Mouse (Mus musculus) ES-E14 (cell line): ENCODE measurements at regions not wholly inside any gene's neighbourhood (a gene's known extent, or its start where the extent isn't known, plus 50 kb on each side); places are given as distances from the start of the nearest gene placed in this dataset.
A peak's percentile ranks its signal among the peaks of the same experiment; 100 is the strongest.
"Not testable (repeated sequence)": the region's sequence is repeated elsewhere in the genome, so short reads cannot be mapped to it uniquely, and the experiment has no call there.

Experiments used
- DNase-seq: peaks from one replicate; pipeline ENCODE4 v3.0.0-alpha.2; 2013; ENCODE audit warnings: low read depth, low spot score
- H3K27ac ChIP-seq: 2 replicates; pipeline ENCODE4 v1.5.1; 2012; ENCODE audit warnings: low read depth, mild to moderate bottlenecking, low read length, moderate library complexity, mixed read lengths; ENCODE audit not compliant: poor library complexity, insufficient read depth, severe bottlenecking
- H3K36me3 ChIP-seq: 2 replicates; pipeline ENCODE4 v1.6.1; 2012; ENCODE audit warnings: mild to moderate bottlenecking, low read length, moderate library complexity, mixed read lengths; ENCODE audit not compliant: control insufficient read depth, poor library complexity, insufficient read depth, severe bottlenecking
- H3K4me1 ChIP-seq, 2 experiments: fragments of 150-350 bp in 1 of 2; sonication (generic) in 1 of 2; 2 replicates each; pipeline ENCODE4 v1.6.1; 2012; ENCODE audit warnings: low read length in 2 of 2, mild to moderate bottlenecking in 1 of 2, mixed read lengths in 1 of 2; ENCODE audit not compliant: control insufficient read depth in 2 of 2, insufficient read depth in 2 of 2, poor library complexity in 1 of 2
- H3K4me3 ChIP-seq, 2 experiments: fragments of 150-350 bp in 1 of 2; sonication (generic) in 1 of 2; 2 replicates each; pipeline ENCODE4 v1.5.1; 2012; ENCODE audit warnings: low read length in 2 of 2, low read depth in 1 of 2, mild to moderate bottlenecking in 1 of 2, mixed read lengths in 1 of 2; ENCODE audit not compliant: insufficient read depth in 1 of 2, poor library complexity in 1 of 2, severe bottlenecking in 1 of 2
- H3K9ac ChIP-seq: 2 replicates; pipeline ENCODE4 v1.6.1; 2012; ENCODE audit warnings: low read depth, mild to moderate bottlenecking, low read length, mixed read lengths; ENCODE audit not compliant: poor library complexity, insufficient read depth, severe bottlenecking
- H3K9me3 ChIP-seq: fragments of 150-350 bp; sonication (generic); 2 replicates; pipeline ENCODE4 v1.6.1; 2012; ENCODE audit warnings: low read depth, mild to moderate bottlenecking, low read length; ENCODE audit not compliant: control insufficient read depth, insufficient read depth
- CHD2 ChIP-seq: IDR thresholded peaks from 2 replicates; pipeline ENCODE4 v1.6.1; 2014; ENCODE audit warnings: mild to moderate bottlenecking, low read depth, low read length, inconsistent platforms
- HCFC1 ChIP-seq: IDR thresholded peaks from 2 replicates; pipeline ENCODE4 v1.6.1; 2012; ENCODE audit warnings: low read length, inconsistent platforms, borderline replicate concordance; ENCODE audit not compliant: insufficient read depth
- MAFK ChIP-seq: IDR thresholded peaks from 2 replicates; pipeline ENCODE4 v1.6.1; 2014; ENCODE audit warnings: mild to moderate bottlenecking, low read depth, low read length, inconsistent platforms; ENCODE audit not compliant: insufficient read depth
- ZC3H11A ChIP-seq: IDR thresholded peaks from 2 replicates; pipeline ENCODE4 v1.6.1; 2012; ENCODE audit warnings: low read depth, mild to moderate bottlenecking, inconsistent platforms, low read length, borderline replicate concordance
- ZNF384 ChIP-seq: IDR thresholded peaks from 2 replicates; pipeline ENCODE4 v1.6.1; 2012; ENCODE audit warnings: low read depth, low read length, inconsistent platforms
- in situ Hi-C, 2 experiments: fragments of 600-800 bp; cut with MboI; formaldehyde crosslinking; loops; one replicate each; pipeline ENCODE4 v1.15.1; 2025; ENCODE audit warnings: low sequenced_read_pairs in 2 of 2, inconsistent platforms in 1 of 2; ENCODE audit not compliant: unreplicated experiment in 2 of 2

- no peak overlapping the region for H3K27ac ChIP-seq
Observed at GRCm38 (mm10) chr16:42505107-42505506, 164.7 kb upstream of the Gap43 start.

GRCm38 (mm10) chr16:42501713-42502112 lies 161.3 kb upstream of the Gap43 start:
- H3K9ac ChIP-seq, result no peak overlapping the region
- peaks cover 0 to 5% of the 10 kb centered on the region in 2 experiments; a peak in 2 of 4 replicates for H3K4me1 ChIP-seq
- H3K36me3 ChIP-seq, result no peaks in the 10 kb centered on the region
- TF ChIP-seq MAFK (peak; percentile 59; the same call in 1 of the 2 replicates), HCFC1 (no peak)
- no peak overlapping the region for H3K4me3 ChIP-seq
- H3K27ac ChIP-seq, result no peak overlapping the region
- no peak for DNase-seq
- H3K9me3 ChIP-seq, result no peaks in the 10 kb centered on the region
- in situ Hi-C loops, result no loop called here

More at GRCm38 (mm10) chr16:42505107-42505506, 164.7 kb upstream of the Gap43 start:
- no peak overlapping the region for H3K4me3 ChIP-seq
- H3K9ac ChIP-seq, result no peak overlapping the region
- no peak for DNase-seq
- no peaks in the 10 kb centered on the region for H3K36me3 ChIP-seq
- H3K4me1 ChIP-seq, result peaks cover 0 to 3% of the 10 kb centered on the region in 2 experiments; a peak in 1 of 4 replicates
- no peaks in the 10 kb centered on the region for H3K9me3 ChIP-seq
- in situ Hi-C loops, result no loop called here
- TF ChIP-seq HCFC1 (no peak), ZNF384 (no peak), CHD2 (no peak), ZC3H11A (no peak), MAFK (no peak)

DNA sequence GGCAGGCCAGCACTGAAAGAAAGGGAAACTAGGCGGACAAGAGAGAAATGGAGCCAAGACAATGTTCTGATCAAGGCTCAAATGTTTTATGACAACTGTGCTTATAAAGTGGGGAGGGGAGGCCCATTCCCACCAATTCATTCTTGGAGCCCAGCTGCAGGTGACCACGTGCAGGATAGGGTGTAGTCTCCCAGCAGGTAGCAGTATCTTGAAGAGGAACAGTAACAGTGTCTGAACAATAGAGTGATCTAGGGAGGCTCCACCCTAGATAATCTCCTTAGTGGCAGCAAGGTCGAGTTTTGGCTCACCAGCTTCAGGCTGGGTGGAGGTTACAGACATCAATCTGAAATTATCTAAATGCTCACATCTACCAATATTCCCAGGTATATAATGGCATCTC lies 160.7 kb upstream of the Gap43 start:
- in situ Hi-C loops, H3K9ac ChIP-seq, H3K4me3 ChIP-seq, H3K27ac ChIP-seq, H3K36me3 ChIP-seq, DNase-seq, H3K4me1 ChIP-seq, H3K9me3 ChIP-seq: not testable (repeated sequence)

GRCm38 (mm10) chr16:42499514-42499913 lies 159.1 kb upstream of the Gap43 start:
- Histone ChIP-seq H3K36me3 (no peaks in the 10 kb centered on the region), H3K9ac (no peak overlapping the region), H3K9me3 (no peaks in the 10 kb centered on the region), H3K27ac (no peak overlapping the region), H3K4me3 (no peak overlapping the region), H3K4me1 (peaks cover 0 to 5% of the 10 kb centered on the region in 2 experiments; a peak in 2 of 4 replicates)
- in situ Hi-C loops, result no loop called here
- no peak for DNase-seq
- TF ChIP-seq ZNF384 (no peak), MAFK (peak; percentile 57; the same call in 1 of the 2 replicates)

GRCm38 (mm10) chr16:42498368-42498767 lies 157.9 kb upstream of the Gap43 start:
- H3K27ac ChIP-seq, result no peak overlapping the region
- H3K9me3 ChIP-seq, result no peaks in the 10 kb centered on the region
- H3K4me3 ChIP-seq, result no peak overlapping the region
- H3K36me3 ChIP-seq, result no peaks in the 10 kb centered on the region
- H3K4me1 ChIP-seq, result peaks cover 0 to 5% of the 10 kb centered on the region in 2 experiments; a peak in 2 of 4 replicates
- no peak overlapping the region for H3K9ac ChIP-seq
- in situ Hi-C loops, result no loop called here
- DNase-seq, result no peak
- TF ChIP-seq ZNF384 (0 out of 2 replicates have a peak, but pooled peaks have one; percentile 69), HCFC1 (no peak), MAFK (no peak), ZC3H11A (no peak), CHD2 (no peak)
